Mouse (Mus musculus): ENCODE measurements around the gene Fer. TPM values are rescaled to one million over a fixed set of nuclear protein-coding genes. Genes with fewer than 3 reads are reported as not detected.

Gene Fer
- polyA plus RNA-seq, 1 experiment from 2014 or later, result 26.8 TPM

GRCm38 (mm10) chr17:64116762-64117161, 253.9 kb downstream of the Fer start:
- ATAC-seq (ENCODE audit: insufficient number of reproducible peaks, low FRiP score, low TSS enrichment, low read depth) (no peak), DNase-seq (ENCODE audit: low spot score) (no peak)
- H3K27me3 ChIP-seq (ENCODE audit: control insufficient read depth, insufficient read depth, low read length), result no peaks in the 10 kb centered on the region
- WGBS, result 90% methylated on average over 6 of the region's 6 CpGs
- H3K9ac ChIP-seq (ENCODE audit: low read length), result no peak overlapping the region
- no peak overlapping the region for H3K27ac ChIP-seq (replicated peaks; ENCODE audit: low read depth, low read length)
- no peaks in the 10 kb centered on the region for H3K36me3 ChIP-seq (ENCODE audit: control insufficient read depth, insufficient read depth, low read length)
- H3K4me3 ChIP-seq (ENCODE audit: low read depth, low read length), result no peak overlapping the region
- no peaks in the 10 kb centered on the region for H3K4me1 ChIP-seq (ENCODE audit: control insufficient read depth, insufficient read depth, low read length)
- no peaks in the 10 kb centered on the region for H3K9me3 ChIP-seq (ENCODE audit: control insufficient read depth, low read length)
- no peak overlapping the region for H3K4me2 ChIP-seq (ENCODE audit: low read depth, severe bottlenecking)

- Histone ChIP-seq H3K36me3 (ENCODE audit: control insufficient read depth, insufficient read depth, low read length) (no peaks in the 10 kb centered on the region), H3K4me2 (ENCODE audit: low read depth, severe bottlenecking) (no peak overlapping the region), H3K9me3 (ENCODE audit: control insufficient read depth, low read length) (no peaks in the 10 kb centered on the region), H3K4me1 (ENCODE audit: control insufficient read depth, insufficient read depth, low read length) (no peaks in the 10 kb centered on the region), H3K4me3 (ENCODE audit: low read depth, low read length) (no peak overlapping the region), H3K9ac (ENCODE audit: low read length) (no peak overlapping the region), H3K27me3 (ENCODE audit: control insufficient read depth, insufficient read depth, low read length) (no peaks in the 10 kb centered on the region), H3K27ac (replicated peaks; ENCODE audit: low read depth, low read length) (no peak overlapping the region)
- ATAC-seq (ENCODE audit: insufficient number of reproducible peaks, low FRiP score, low TSS enrichment, low read depth), result no peak
- WGBS, result 70% methylated on average over 5 of the region's 5 CpGs
- DNase-seq (ENCODE audit: low spot score), result peak; percentile 16
Measured at GRCm38 (mm10) chr17:64119697-64120288, 256.9 kb downstream of the Fer start.

- H3K4me2 ChIP-seq (ENCODE audit: low read depth, severe bottlenecking), result no peak overlapping the region
- no peak overlapping the region for H3K27ac ChIP-seq (replicated peaks; ENCODE audit: low read depth, low read length)
- ATAC-seq (ENCODE audit: insufficient number of reproducible peaks, low FRiP score, low TSS enrichment, low read depth) (no peak), DNase-seq (ENCODE audit: low spot score) (peak; percentile 19)
- no peaks in the 10 kb centered on the region for H3K36me3 ChIP-seq (ENCODE audit: control insufficient read depth, insufficient read depth, low read length)
- WGBS, result 88% methylated on average over 11 of the region's 11 CpGs
- H3K4me1 ChIP-seq (ENCODE audit: control insufficient read depth, insufficient read depth, low read length), result no peaks in the 10 kb centered on the region
- no peaks in the 10 kb centered on the region for H3K27me3 ChIP-seq (ENCODE audit: control insufficient read depth, insufficient read depth, low read length)
- H3K4me3 ChIP-seq (ENCODE audit: low read depth, low read length), result no peak overlapping the region
- no peak overlapping the region; the same call in 1 of the 2 replicates for H3K9ac ChIP-seq (ENCODE audit: low read length)
- H3K9me3 ChIP-seq (ENCODE audit: control insufficient read depth, low read length), result no peaks in the 10 kb centered on the region
Measured at GRCm38 (mm10) chr17:64122556-64122955, 259.7 kb downstream of the Fer start.

- Histone ChIP-seq H3K4me2 (ENCODE audit: low read depth, severe bottlenecking) (no peak overlapping the region), H3K4me3 (ENCODE audit: low read depth, low read length) (no peak overlapping the region), H3K9ac (ENCODE audit: low read length) (no peak overlapping the region), H3K27ac (replicated peaks; ENCODE audit: low read depth, low read length) (no peak overlapping the region), H3K36me3 (ENCODE audit: control insufficient read depth, insufficient read depth, low read length) (no peaks in the 10 kb centered on the region), H3K4me1 (ENCODE audit: control insufficient read depth, insufficient read depth, low read length) (no peaks in the 10 kb centered on the region), H3K27me3 (ENCODE audit: control insufficient read depth, insufficient read depth, low read length) (no peaks in the 10 kb centered on the region), H3K9me3 (ENCODE audit: control insufficient read depth, low read length) (no peaks in the 10 kb centered on the region)
- DNase-seq (ENCODE audit: low spot score) (no peak), ATAC-seq (ENCODE audit: insufficient number of reproducible peaks, low FRiP score, low TSS enrichment, low read depth) (no peak)
- 85% methylated on average over 3 of the region's 3 CpGs for WGBS
Measured at GRCm38 (mm10) chr17:64123732-64124131, 260.9 kb downstream of the Fer start.

GRCm38 (mm10) chr17:64126904-64127303, 264.0 kb downstream of the Fer start:
- Histone ChIP-seq H3K36me3 (ENCODE audit: control insufficient read depth, insufficient read depth, low read length) (no peaks in the 10 kb centered on the region), H3K27me3 (ENCODE audit: control insufficient read depth, insufficient read depth, low read length) (no peaks in the 10 kb centered on the region), H3K27ac (replicated peaks; ENCODE audit: low read depth, low read length) (no peak overlapping the region), H3K9ac (ENCODE audit: low read length) (no peak overlapping the region), H3K9me3 (ENCODE audit: control insufficient read depth, low read length) (no peaks in the 10 kb centered on the region), H3K4me3 (ENCODE audit: low read depth, low read length) (no peak overlapping the region), H3K4me2 (ENCODE audit: low read depth, severe bottlenecking) (no peak overlapping the region), H3K4me1 (ENCODE audit: control insufficient read depth, insufficient read depth, low read length) (peaks cover 6% of the 10 kb centered on the region; the same call in 1 of the 2 replicates)
- ATAC-seq (ENCODE audit: insufficient number of reproducible peaks, low FRiP score, low TSS enrichment, low read depth) (no peak), DNase-seq (ENCODE audit: low spot score) (no peak)
- 92% methylated on average over 5 of the region's 5 CpGs for WGBS

GRCm38 (mm10) chr17:64129750-64130149, 266.9 kb downstream of the Fer start:
- H3K27ac ChIP-seq (replicated peaks; ENCODE audit: low read depth, low read length), result no peak overlapping the region
- no peaks in the 10 kb centered on the region for H3K27me3 ChIP-seq (ENCODE audit: control insufficient read depth, insufficient read depth, low read length)
- ATAC-seq (ENCODE audit: insufficient number of reproducible peaks, low FRiP score, low TSS enrichment, low read depth) (no peak), DNase-seq (ENCODE audit: low spot score) (peak; percentile 53)
- H3K36me3 ChIP-seq (ENCODE audit: control insufficient read depth, insufficient read depth, low read length), result no peaks in the 10 kb centered on the region
- peaks cover 9% of the 10 kb centered on the region; the same call in 1 of the 2 replicates for H3K4me1 ChIP-seq (ENCODE audit: control insufficient read depth, insufficient read depth, low read length)
- no peak overlapping the region for H3K4me3 ChIP-seq (ENCODE audit: low read depth, low read length)
- 28% methylated on average over 2 of the region's 2 CpGs for WGBS
- no peaks in the 10 kb centered on the region for H3K9me3 ChIP-seq (ENCODE audit: control insufficient read depth, low read length)
- no peak overlapping the region for H3K9ac ChIP-seq (ENCODE audit: low read length)
- H3K4me2 ChIP-seq (ENCODE audit: low read depth, severe bottlenecking), result no peak overlapping the region

GRCm38 (mm10) chr17:64130356-64130755, 267.5 kb downstream of the Fer start:
- DNase-seq (ENCODE audit: low spot score) (no peak), ATAC-seq (ENCODE audit: insufficient number of reproducible peaks, low FRiP score, low TSS enrichment, low read depth) (no peak; the same call in 1 of the 2 replicates)
- Histone ChIP-seq H3K36me3 (ENCODE audit: control insufficient read depth, insufficient read depth, low read length) (no peaks in the 10 kb centered on the region), H3K4me1 (ENCODE audit: control insufficient read depth, insufficient read depth, low read length) (peaks cover 9% of the 10 kb centered on the region; the same call in 1 of the 2 replicates), H3K9me3 (ENCODE audit: control insufficient read depth, low read length) (no peaks in the 10 kb centered on the region), H3K9ac (ENCODE audit: low read length) (no peak overlapping the region), H3K4me3 (ENCODE audit: low read depth, low read length) (no peak overlapping the region), H3K27ac (replicated peaks; ENCODE audit: low read depth, low read length) (no peak overlapping the region), H3K27me3 (ENCODE audit: control insufficient read depth, insufficient read depth, low read length) (no peaks in the 10 kb centered on the region), H3K4me2 (ENCODE audit: low read depth, severe bottlenecking) (no peak overlapping the region)
- 69% methylated on average over 3 of the region's 3 CpGs for WGBS

- Histone ChIP-seq H3K4me3 (ENCODE audit: low read depth, low read length) (no peak overlapping the region), H3K27me3 (ENCODE audit: control insufficient read depth, insufficient read depth, low read length) (no peaks in the 10 kb centered on the region), H3K9me3 (ENCODE audit: control insufficient read depth, low read length) (no peaks in the 10 kb centered on the region), H3K4me2 (ENCODE audit: low read depth, severe bottlenecking) (no peak overlapping the region), H3K4me1 (ENCODE audit: control insufficient read depth, insufficient read depth, low read length) (peaks cover 9% of the 10 kb centered on the region; the same call in 1 of the 2 replicates), H3K27ac (replicated peaks; ENCODE audit: low read depth, low read length) (no peak overlapping the region), H3K9ac (ENCODE audit: low read length) (no peak overlapping the region), H3K36me3 (ENCODE audit: control insufficient read depth, insufficient read depth, low read length) (no peaks in the 10 kb centered on the region)
- 86% methylated on average over 6 of the region's 6 CpGs for whole genome bisulfite sequencing
- no peak for ATAC-seq (ENCODE audit: insufficient number of reproducible peaks, low FRiP score, low TSS enrichment, low read depth)
- no peak for DNase-seq (ENCODE audit: low spot score)
Measured at GRCm38 (mm10) chr17:64132183-64132582, 269.3 kb downstream of the Fer start.

Measured in limb, embryonic 11.5 days (tissue).